Mouse (Mus musculus): ENCODE measurements around the gene Optc.

Gene Optc

GRCm38 (mm10) chr1:133920401-133920800, 12.6 kb upstream of the Optc start:
- DNase-seq (ENCODE audit: low read depth, low spot score): no peak

- DNase-seq (ENCODE audit: low read depth, low spot score): peak; percentile 75
Measured at GRCm38 (mm10) chr1:133918088-133918470, 10.3 kb upstream of the Optc start.

GRCm38 (mm10) chr1:133917456-133918087, 9.8 kb upstream of the Optc start:
- DNase-seq (ENCODE audit: low read depth, low spot score): peak; percentile 59

- DNase-seq (ENCODE audit: low read depth, low spot score): no peak
Measured at GRCm38 (mm10) chr1:133915723-133916355, 8.0 kb upstream of the Optc start.

GRCm38 (mm10) chr1:133915115-133915514, 7.3 kb upstream of the Optc start:
- DNase-seq (ENCODE audit: low read depth, low spot score): no peak

GRCm38 (mm10) chr1:133913018-133913417, 5.2 kb upstream of the Optc start:
- no peak for DNase-seq (ENCODE audit: low read depth, low spot score)

GRCm38 (mm10) chr1:133911456-133911855, 3.7 kb upstream of the Optc start:
- DNase-seq (ENCODE audit: low read depth, low spot score): peak; percentile 89

GRCm38 (mm10) chr1:133911008-133911407, 3.2 kb upstream of the Optc start:
- DNase-seq (ENCODE audit: low read depth, low spot score): no peak

- DNase-seq (ENCODE audit: low read depth, low spot score): no peak
Measured at GRCm38 (mm10) chr1:133910108-133910507, 2.3 kb upstream of the Optc start.

- DNase-seq (ENCODE audit: low read depth, low spot score): peak; percentile 47
Measured at GRCm38 (mm10) chr1:133908659-133909575, 1.1 kb upstream of the Optc start.

GRCm38 (mm10) chr1:133906420-133906819, 1.4 kb downstream of the Optc start:
- no peak for DNase-seq (ENCODE audit: low read depth, low spot score)

- no peak for DNase-seq (ENCODE audit: low read depth, low spot score)
Measured at GRCm38 (mm10) chr1:133900825-133901224, 7.0 kb downstream of the Optc start.

GRCm38 (mm10) chr1:133899043-133899542, 8.7 kb downstream of the Optc start:
- no peak for DNase-seq (ENCODE audit: low read depth, low spot score)

GRCm38 (mm10) chr1:133897293-133897692, 10.5 kb downstream of the Optc start:
- DNase-seq (ENCODE audit: low read depth, low spot score): no peak

GRCm38 (mm10) chr1:133891489-133891888, 16.3 kb downstream of the Optc start:
- peak; percentile 65 for DNase-seq (ENCODE audit: low read depth, low spot score)

- DNase-seq (ENCODE audit: low read depth, low spot score): peak; percentile 46
Measured at GRCm38 (mm10) chr1:133889949-133890598, 17.7 kb downstream of the Optc start.

GRCm38 (mm10) chr1:133887538-133888250, 20.1 kb downstream of the Optc start:
- DNase-seq (ENCODE audit: low read depth, low spot score): peak; percentile 24

- peak; percentile 40 for DNase-seq (ENCODE audit: low read depth, low spot score)
Measured at GRCm38 (mm10) chr1:133887044-133887443, 20.8 kb downstream of the Optc start.

- no peak for DNase-seq (ENCODE audit: low read depth, low spot score)
Measured at GRCm38 (mm10) chr1:133886431-133886830, 21.4 kb downstream of the Optc start.

GRCm38 (mm10) chr1:133885811-133886210, 22.0 kb downstream of the Optc start:
- DNase-seq (ENCODE audit: low read depth, low spot score): peak; percentile 71

- no peak for DNase-seq (ENCODE audit: low read depth, low spot score)
Measured at GRCm38 (mm10) chr1:133884746-133885145, 23.1 kb downstream of the Optc start.
